Mouse (Mus musculus): ENCODE data around the gene Olfr57. TPM values are rescaled to one million over a fixed set of nuclear protein-coding genes. Genes with fewer than 3 reads are reported as not detected.
"Not testable (repeated sequence)": the region's sequence is repeated elsewhere in the genome, so short reads cannot be mapped to it uniquely, and the experiment has no call there.

Gene Olfr57
- 0.07 and 0.19 TPM in 2 replicates for polyA plus RNA-seq (2016; fragmentation: Nextera tagmentation; extraction: Ambion mirVana)

- H3K9me3 ChIP-seq (replicated peaks), result peaks cover 8% of the 10 kb centered on the region; the same call in 1 of the 2 replicates
- H3K36me3 ChIP-seq, result no peaks in the 10 kb centered on the region
- DNase-seq (ENCODE audit: low spot score), result no peak
- H3K27me3 ChIP-seq (ENCODE audit: low read depth, poor library complexity, severe bottlenecking), result no peaks in the 10 kb centered on the region
- no peak within 1 kb of the TSS for H3K27ac ChIP-seq (replicated peaks)
- no peak within 1 kb of the TSS for H3K4me3 ChIP-seq
- no peaks in the 10 kb centered on the region for H3K4me1 ChIP-seq
These were observed at the start of gene Olfr57 for GRCm38 (mm10) chr10:79028441-79028840. TSS of gene Olfr57 (plus strand) at chr10:79028741.

GRCm38 (mm10) chr10:78980750-78981149 is 47.8 kb upstream of the Olfr57 start, which contains the start of gene Olfr1352:
TSS of gene Olfr1352 (plus strand) at chr10:78981050.
- Histone ChIP-seq H3K36me3 (no peaks in the 10 kb centered on the region), H3K27me3 (ENCODE audit: low read depth, poor library complexity, severe bottlenecking) (no peaks in the 10 kb centered on the region), H3K9me3 (replicated peaks) (no peaks in the 10 kb centered on the region), H3K27ac (replicated peaks) (no peak within 1 kb of the TSS), H3K4me1 (no peaks in the 10 kb centered on the region), H3K4me3 (no peak within 1 kb of the TSS)
- DNase-seq (ENCODE audit: low spot score), result no peak

GRCm38 (mm10) chr10:79012172-79012571 is 16.4 kb upstream of the Olfr57 start, which contains the start of gene Olfr1351:
TSS of gene Olfr1351 (plus strand) at chr10:79012472.
- H3K4me1 ChIP-seq, result no peaks in the 10 kb centered on the region
- H3K27me3 ChIP-seq (ENCODE audit: low read depth, poor library complexity, severe bottlenecking), result no peaks in the 10 kb centered on the region
- no peak for DNase-seq (ENCODE audit: low spot score)
- H3K27ac ChIP-seq (replicated peaks), result no peak within 1 kb of the TSS
- peaks cover 4% of the 10 kb centered on the region; the same call in 1 of the 2 replicates for H3K9me3 ChIP-seq (replicated peaks)
- no peaks in the 10 kb centered on the region for H3K36me3 ChIP-seq
- 76% methylated on average over 1 of the region's 1 CpGs for WGBS
- H3K4me3 ChIP-seq, result no peak within 1 kb of the TSS

- WGBS, result 85% methylated on average over 2 of the region's 2 CpGs
- not testable (repeated sequence) for H3K4me3 ChIP-seq; H3K27ac ChIP-seq (replicated peaks); DNase-seq (ENCODE audit: low spot score); H3K36me3 ChIP-seq; H3K27me3 ChIP-seq (ENCODE audit: low read depth, poor library complexity, severe bottlenecking); H3K4me1 ChIP-seq
- peaks cover 16% of the 10 kb centered on the region; the same call in 1 of the 2 replicates for H3K9me3 ChIP-seq (replicated peaks)
These were observed 13.9 kb downstream of the Olfr57 start for GRCm38 (mm10) chr10:79042457-79042856.

DNA sequence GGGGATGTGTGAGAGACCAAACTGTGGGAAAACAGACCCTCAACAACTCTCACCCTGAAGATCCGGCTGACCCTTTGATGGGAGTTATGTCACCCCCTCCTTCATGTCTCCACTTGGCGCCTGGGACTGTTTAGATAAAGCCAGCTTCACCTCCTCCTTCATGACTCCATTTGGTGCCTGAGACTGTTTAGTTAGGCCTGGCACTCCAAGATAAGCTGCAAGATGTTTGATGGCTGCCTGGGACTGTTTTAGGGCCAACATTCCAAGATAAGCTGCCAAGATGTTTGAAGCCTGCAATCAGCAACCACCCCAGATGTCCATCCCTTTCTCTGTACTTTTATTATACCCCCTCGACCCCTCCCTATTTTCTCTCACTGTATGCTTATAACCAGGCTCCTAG is 28.8 kb downstream of the Olfr57 start:
- peaks cover 41% of the 10 kb centered on the region for H3K9me3 ChIP-seq (replicated peaks)
- H3K4me3 ChIP-seq; H3K27ac ChIP-seq (replicated peaks); H3K4me1 ChIP-seq; H3K27me3 ChIP-seq (ENCODE audit: low read depth, poor library complexity, severe bottlenecking); DNase-seq (ENCODE audit: low spot score): not testable (repeated sequence)
- H3K36me3 ChIP-seq, result peaks cover 62% of the 10 kb centered on the region
- WGBS, result 90% methylated on average over 3 of the region's 3 CpGs

Other genes with a start within 250 kb of the Olfr57 start
- gene Slc1a6, start 248.2 kb upstream of the Olfr57 start, polyA plus RNA-seq (2016; fragmentation: Nextera tagmentation; extraction: Ambion mirVana), result 1.7 and 2.0 TPM in 2 replicates
- gene Olfr1356, start 176.6 kb upstream of the Olfr57 start, polyA plus RNA-seq (2016; fragmentation: Nextera tagmentation; extraction: Ambion mirVana), result not detected in 2 replicates
- not detected in 2 replicates for gene Olfr1355, start 153.2 kb upstream of the Olfr57 start, polyA plus RNA-seq (2016; fragmentation: Nextera tagmentation; extraction: Ambion mirVana)
- gene Olfr1354, start 115.6 kb upstream of the Olfr57 start, polyA plus RNA-seq (2016; fragmentation: Nextera tagmentation; extraction: Ambion mirVana), result not detected in 2 replicates
- gene Olfr8, start 78.1 kb upstream of the Olfr57 start, polyA plus RNA-seq (2016; fragmentation: Nextera tagmentation; extraction: Ambion mirVana), result not detected in 2 replicates
- not detected in 2 replicates for gene Olfr1353, start 65.4 kb upstream of the Olfr57 start, polyA plus RNA-seq (2016; fragmentation: Nextera tagmentation; extraction: Ambion mirVana)
- gene Olfr1352, start 47.7 kb upstream of the Olfr57 start, polyA plus RNA-seq (2016; fragmentation: Nextera tagmentation; extraction: Ambion mirVana), result not detected in 2 replicates
- gene Olfr1351, start 16.3 kb upstream of the Olfr57 start, polyA plus RNA-seq (2016; fragmentation: Nextera tagmentation; extraction: Ambion mirVana), result not detected in 2 replicates
- gene 2610008E11Rik, start 68.9 kb downstream of the Olfr57 start, polyA plus RNA-seq (2016; fragmentation: Nextera tagmentation; extraction: Ambion mirVana), result 29.1 and 35.7 TPM in 2 replicates
- not detected in 2 replicates for gene Vmn2r80, start 120.0 kb downstream of the Olfr57 start, polyA plus RNA-seq (2016; fragmentation: Nextera tagmentation; extraction: Ambion mirVana)
- not detected in 2 replicates for gene Vmn2r81, start 219.0 kb downstream of the Olfr57 start, polyA plus RNA-seq (2016; fragmentation: Nextera tagmentation; extraction: Ambion mirVana)